Mouse (Mus musculus) liver, adult 2 months (tissue): Measurements from ENCODE around the gene Hoxc4. TPM values are rescaled to one million over a fixed set of nuclear protein-coding genes. Genes with fewer than 3 reads are reported as not detected.

ENCODE experiments used
- DNase-seq: peaks from one replicate; pipeline ENCODE4 v3.0.0-alpha.2; 2011; ENCODE audit warnings: low read depth, low spot score; ENCODE audit errors: extremely low read depth
- H3K27ac ChIP-seq: fragments of 200-500 bp; replicated peaks from 2 replicates; pipeline ENCODE4 v1.5.1; 2012; ENCODE audit warnings: low read depth, mild to moderate bottlenecking, control low read depth, inconsistent platforms, low read length; ENCODE audit not compliant: insufficient read depth
- H3K27me3 ChIP-seq: fragments of 200-500 bp; 2 replicates; pipeline ENCODE4 v1.6.1; 2012; ENCODE audit warnings: mild to moderate bottlenecking, moderate library complexity, low read length, inconsistent platforms; ENCODE audit not compliant: control insufficient read depth, insufficient read depth
- H3K36me3 ChIP-seq: fragments of 200-500 bp; 2 replicates; pipeline ENCODE4 v1.6.1; 2012; ENCODE audit warnings: low read length, inconsistent platforms; ENCODE audit not compliant: control insufficient read depth, insufficient read depth
- H3K4me1 ChIP-seq: fragments of 200-500 bp; 2 replicates; pipeline ENCODE4 v1.6.1; 2011; ENCODE audit warnings: low read length; ENCODE audit not compliant: control insufficient read depth, insufficient read depth
- H3K4me3 ChIP-seq: fragments of 200-500 bp; 2 replicates; pipeline ENCODE4 v1.5.1; 2011; ENCODE audit warnings: low read depth, mild to moderate bottlenecking, control low read depth, low read length, moderate library complexity; ENCODE audit not compliant: insufficient read depth
- H3K79me2 ChIP-seq: fragments of 200-500 bp; 2 replicates; pipeline ENCODE4 v1.6.1; 2012; ENCODE audit warnings: inconsistent platforms, mild to moderate bottlenecking, low read length, moderate library complexity; ENCODE audit not compliant: control insufficient read depth, insufficient read depth
- H3K9ac ChIP-seq: fragments of 200-500 bp; 2 replicates; pipeline ENCODE4 v1.6.1; 2012; ENCODE audit warnings: low read depth, mild to moderate bottlenecking, control low read depth, inconsistent platforms, low read length
- CTCF ChIP-seq: fragments of 200-500 bp; IDR thresholded peaks from 2 replicates; pipeline ENCODE4 v1.5.1; 2011; ENCODE audit warnings: low read depth, low read length, control low read depth
- POLR2A ChIP-seq: fragments of 200-500 bp; IDR thresholded peaks from 2 replicates; pipeline ENCODE4 v1.6.1; 2011; ENCODE audit warnings: low read length, control low read depth; ENCODE audit not compliant: insufficient read depth; ENCODE audit errors: extremely low read depth
- WGBS: fragments of 180-500 bp; shearing (Covaris S2); methylation state at CpG from one replicate; pipeline ENCODE4 v1.1.7; 2018; 5-methylcytosine and 5-hydroxymethylcytosine counted together
- polyA plus RNA-seq: library from polyadenylated mRNA; depleted of rRNA; stranded (reverse); fragments of >200 nt; gene quantifications from 2 replicates; pipeline ENCODE4 v1.2.3, GENCODE M21; 2012; rRNA removed
- total RNA-seq: library from RNA; depleted of rRNA; stranded (reverse); fragments of >200 nt; gene quantifications from 2 replicates; pipeline ENCODE4 v1.2.3, GENCODE M21; 2014; rRNA removed

The Hoxc4 gene
- total RNA-seq: 0.20 TPM in 1 of 2 replicates, not detected in the other
- polyA plus RNA-seq: not detected in 2 replicates

GRCm38 (mm10) chr15:103018636-103019035 lies at the start of gene Hoxc4:
Hoxc4 (plus strand) TSS chr15:103018934.
- Histone ChIP-seq H3K4me3 (no peak within 1 kb of the TSS), H3K27me3 (peaks cover 18% of the 10 kb centered on the region), H3K36me3 (no peaks in the 10 kb centered on the region), H3K27ac (no peak within 1 kb of the TSS), H3K4me1 (no peaks in the 10 kb centered on the region), H3K9ac (no peak within 1 kb of the TSS), H3K79me2 (no peaks in the 10 kb centered on the region)
- 20% methylated on average over 9 of the region's 9 CpGs for WGBS
- TF ChIP-seq POLR2A (no peak), CTCF (no peak)
- no peak for DNase-seq

GRCm38 (mm10) chr15:102969296-102969695 lies 49.4 kb upstream of the Hoxc4 start:
- WGBS: 23% methylated on average over 1 of the region's 1 CpGs
- Histone ChIP-seq H3K79me2 (no peaks in the 10 kb centered on the region), H3K36me3 (no peaks in the 10 kb centered on the region), H3K9ac (no peak overlapping the region), H3K4me1 (no peaks in the 10 kb centered on the region), H3K27ac (no peak overlapping the region), H3K4me3 (no peak overlapping the region), H3K27me3 (peaks cover 36% of the 10 kb centered on the region)
- TF ChIP-seq POLR2A: no peak
- TF ChIP-seq CTCF: no peak
- no peak for DNase-seq

- H3K36me3 ChIP-seq: no peaks in the 10 kb centered on the region
- no peaks in the 10 kb centered on the region for H3K4me1 ChIP-seq
- no peak overlapping the region for H3K9ac ChIP-seq
- TF ChIP-seq CTCF (no peak), POLR2A (no peak)
- 4% methylated on average over 12 of the region's 12 CpGs for WGBS
- no peaks in the 10 kb centered on the region for H3K79me2 ChIP-seq
- no peak overlapping the region for H3K4me3 ChIP-seq
- H3K27ac ChIP-seq: no peak overlapping the region
- peaks cover 36% of the 10 kb centered on the region for H3K27me3 ChIP-seq
- DNase-seq: no peak
Observed at GRCm38 (mm10) chr15:102970740-102971139, 48.0 kb upstream of the Hoxc4 start.

GRCm38 (mm10) chr15:102972254-102972653 lies 46.5 kb upstream of the Hoxc4 start:
- Histone ChIP-seq H3K27me3 (peaks cover 41% of the 10 kb centered on the region), H3K4me1 (no peaks in the 10 kb centered on the region), H3K36me3 (no peaks in the 10 kb centered on the region), H3K27ac (no peak overlapping the region), H3K9ac (no peak overlapping the region), H3K79me2 (no peaks in the 10 kb centered on the region), H3K4me3 (no peak overlapping the region)
- WGBS: 2% methylated on average over 21 of the region's 21 CpGs
- DNase-seq: no peak
- TF ChIP-seq POLR2A (no peak), CTCF (no peak)

- TF ChIP-seq CTCF (no peak), POLR2A (no peak)
- Histone ChIP-seq H3K79me2 (no peaks in the 10 kb centered on the region), H3K27ac (no peak overlapping the region), H3K4me3 (no peak overlapping the region), H3K27me3 (peaks cover 38% of the 10 kb centered on the region), H3K36me3 (no peaks in the 10 kb centered on the region), H3K9ac (no peak overlapping the region), H3K4me1 (no peaks in the 10 kb centered on the region)
- DNase-seq: no peak
- WGBS: 4% methylated on average over 6 of the region's 6 CpGs
Observed at GRCm38 (mm10) chr15:102972753-102973152, 46.0 kb upstream of the Hoxc4 start.

GRCm38 (mm10) chr15:102975034-102975433 lies 43.7 kb upstream of the Hoxc4 start:
- Histone ChIP-seq H3K4me3 (no peak overlapping the region), H3K79me2 (no peaks in the 10 kb centered on the region), H3K4me1 (no peaks in the 10 kb centered on the region), H3K9ac (no peak overlapping the region), H3K36me3 (no peaks in the 10 kb centered on the region), H3K27ac (no peak overlapping the region), H3K27me3 (peaks cover 39% of the 10 kb centered on the region)
- 13% methylated on average over 7 of the region's 7 CpGs for WGBS
- DNase-seq: no peak
- no peak for TF ChIP-seq CTCF
- TF ChIP-seq POLR2A: no peak
